Mouse (Mus musculus): ENCODE measurements around the gene Mzf1. TPM values are rescaled to one million over a fixed set of nuclear protein-coding genes. Genes with fewer than 3 reads are reported as not detected.

Gene Mzf1
- 1.4 and 2.4 TPM in 2 replicates for polyA plus RNA-seq (2012; rRNA removed; ENCODE audit: low replicate concordance)

DNA sequence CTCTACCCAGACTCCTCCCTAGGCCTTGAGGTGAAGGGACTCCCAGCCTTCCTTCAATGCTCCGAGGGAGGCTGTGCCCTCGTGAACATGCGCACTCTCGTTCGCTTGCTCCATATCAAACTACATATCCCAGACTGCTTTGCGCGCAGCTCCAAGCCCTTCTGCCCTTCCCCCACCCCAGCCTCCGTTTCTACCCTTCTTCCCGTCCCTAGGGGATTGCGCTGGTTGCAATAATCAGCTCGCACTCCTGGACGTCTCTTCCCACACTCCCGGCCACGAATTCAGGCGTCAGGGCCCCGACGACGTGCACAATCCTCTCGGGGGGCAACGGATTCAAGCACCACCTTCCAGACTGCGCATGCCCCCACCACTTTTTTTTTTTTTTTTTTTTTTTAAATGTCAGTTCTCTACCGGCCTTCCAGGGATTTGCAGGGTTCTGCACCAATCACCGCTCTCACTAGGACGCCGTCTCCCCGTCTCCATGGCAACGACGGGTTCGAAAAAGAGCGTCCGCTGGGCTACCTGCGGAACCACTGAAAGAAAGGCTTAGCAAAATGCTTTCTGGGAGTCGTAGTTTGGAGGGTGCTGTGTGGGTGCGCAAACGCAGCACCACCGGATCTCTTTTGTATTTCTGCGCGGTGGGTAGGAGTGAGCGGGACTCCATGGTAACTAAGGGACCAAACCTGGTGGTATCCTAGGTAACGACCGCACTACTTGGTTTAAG is at the start of gene Mzf1:
Gene Mzf1 (minus strand): TSS at position 478 of the 724 bp plus-strand sequence.

DNA sequence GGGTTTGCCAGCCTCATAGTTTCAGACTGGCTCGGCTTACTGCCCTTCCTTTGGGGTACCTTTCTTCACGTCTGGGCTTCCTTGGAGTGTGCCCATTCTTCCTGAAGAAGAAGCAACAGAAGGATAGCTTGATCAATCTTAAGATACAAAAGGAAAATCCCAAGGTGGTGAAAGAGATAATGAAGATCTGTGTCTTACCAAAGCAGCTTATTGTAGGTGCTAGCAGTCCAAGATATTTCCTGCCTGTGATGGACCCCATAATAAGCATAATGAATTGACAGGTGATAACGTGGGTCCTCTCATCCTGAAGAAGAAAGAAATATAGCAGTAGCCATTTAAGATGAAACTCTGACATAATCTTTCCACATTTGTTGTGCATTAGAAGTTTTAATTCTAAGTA is 40.5 kb upstream of the Mzf1 start, which contains the start of gene Vmn1r85:
Gene Vmn1r85 (minus strand): TSS at position 101 of the 400 bp plus-strand sequence.

DNA sequence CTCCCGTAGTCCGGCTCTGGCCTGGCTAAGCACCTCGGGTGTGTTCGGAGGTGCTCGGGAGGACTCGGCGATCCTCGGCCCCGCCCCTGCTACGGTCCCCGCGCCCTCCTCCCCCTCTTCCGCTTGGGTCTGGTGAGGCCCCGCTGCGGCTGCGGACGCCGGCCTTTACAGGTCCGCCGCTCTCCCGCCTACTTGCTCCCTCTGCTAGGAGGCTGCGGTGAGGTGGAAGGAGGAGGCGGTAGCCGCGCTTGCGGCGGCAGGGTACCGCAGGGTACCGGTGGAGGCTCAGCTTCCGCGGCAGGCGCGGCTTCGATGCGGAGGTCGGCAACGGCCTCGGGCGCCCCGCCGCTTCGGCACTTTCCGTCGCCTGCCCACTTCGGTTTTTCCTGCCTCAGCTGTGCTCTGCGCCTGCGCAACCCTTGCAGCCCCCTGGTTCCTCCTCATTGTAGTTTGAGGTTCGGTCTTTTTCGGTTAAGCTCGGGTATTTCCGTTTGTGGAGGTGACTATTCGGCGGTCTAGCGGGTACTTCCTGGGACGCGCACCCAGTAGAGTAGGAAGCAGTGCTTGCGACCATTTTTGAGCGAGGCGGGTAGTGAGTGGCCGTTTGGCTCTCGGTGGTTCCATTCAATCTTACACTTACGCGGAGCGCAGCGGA is 16.5 kb downstream of the Mzf1 start, which contains the start of gene Ube2m:
Gene Ube2m (minus strand): TSS at position 375 of the 655 bp plus-strand sequence.

DNA sequence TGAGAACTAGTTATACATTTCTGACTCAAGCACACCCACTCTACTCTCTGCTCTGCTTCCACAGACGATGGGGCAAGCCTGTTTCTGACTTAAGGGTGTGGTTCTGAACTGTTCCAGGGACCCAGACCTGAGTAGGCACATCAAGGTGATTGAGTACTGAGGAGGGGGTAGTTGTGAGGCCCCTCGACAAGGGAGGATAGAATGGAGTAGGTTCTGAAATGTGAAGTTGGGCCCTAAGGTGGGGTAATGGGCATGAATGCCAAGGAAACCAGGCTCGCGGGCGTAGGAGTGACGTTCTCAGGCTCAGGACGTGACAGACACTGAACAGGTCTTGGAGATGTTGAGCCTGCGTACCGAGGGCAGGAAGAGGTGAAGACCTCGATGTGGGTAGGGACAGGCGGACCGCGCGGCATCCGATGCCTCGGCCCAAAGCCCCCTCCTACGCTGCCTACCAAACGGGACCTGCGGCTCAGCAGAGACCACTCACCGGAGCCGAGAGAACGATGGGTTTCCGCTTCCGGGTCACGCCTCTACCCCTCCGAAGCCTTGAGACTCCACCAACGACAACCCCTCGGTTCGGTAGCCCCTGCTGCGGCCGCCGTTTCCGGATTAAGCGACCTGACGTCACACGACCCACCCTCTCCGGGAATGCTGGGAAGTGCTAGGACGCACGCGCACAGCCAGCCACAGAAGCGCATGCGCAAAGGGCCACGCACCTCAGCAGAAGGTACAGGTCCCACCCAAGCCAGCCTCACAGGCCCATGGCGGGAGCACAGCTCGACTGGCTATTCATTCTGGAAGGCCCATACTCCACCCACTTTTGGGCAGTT is 20.2 kb downstream of the Mzf1 start, which contains the start of gene Chmp2a:
Gene Chmp2a (minus strand): TSS at position 660 of the 830 bp plus-strand sequence.

DNA sequence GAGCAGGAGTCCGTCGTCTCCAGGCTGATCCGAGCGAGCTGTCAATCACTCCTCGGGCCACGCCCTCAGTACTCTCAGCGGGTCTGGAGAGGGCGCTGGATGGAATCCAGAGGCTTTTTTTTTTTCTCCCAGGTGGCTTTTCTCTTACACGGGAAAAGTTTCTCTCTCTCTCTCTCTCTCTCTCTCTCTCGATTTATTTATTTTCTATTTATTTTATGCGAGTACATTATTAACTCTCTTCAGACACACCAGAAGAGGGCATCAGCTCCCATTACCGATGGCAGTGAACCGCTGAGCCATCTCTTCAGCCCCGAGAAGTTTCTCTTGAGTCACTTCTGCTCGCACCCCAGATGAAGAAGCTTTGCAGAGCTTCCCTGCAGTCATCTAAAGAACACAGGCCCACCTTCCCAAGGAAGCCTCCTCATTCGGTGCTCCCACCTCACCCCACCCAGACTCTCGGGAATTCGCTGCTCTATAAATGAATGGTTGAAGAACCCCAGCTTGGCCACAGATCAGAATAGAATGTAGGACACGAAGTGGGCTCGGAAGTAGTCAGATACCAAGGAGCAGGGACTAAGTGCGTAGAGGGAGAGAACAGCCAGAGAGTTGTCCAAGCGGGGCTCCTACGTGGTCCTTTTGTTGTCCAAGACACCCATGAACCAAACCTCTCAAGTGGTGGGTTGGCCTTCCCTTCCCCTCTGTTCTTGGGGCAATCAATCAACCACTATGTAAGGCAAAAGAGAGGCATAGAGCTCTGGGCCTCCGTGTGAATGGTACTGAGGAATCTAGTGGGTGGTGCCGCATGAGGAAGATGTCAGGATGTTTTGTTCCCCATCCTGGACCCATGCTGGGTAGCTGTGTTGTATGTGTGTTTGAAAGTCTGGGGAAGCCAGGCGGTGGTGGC is 44.3 kb downstream of the Mzf1 start, which contains the start of gene Zbtb45:
Gene Zbtb45 (minus strand): TSS at position 30 of the 904 bp plus-strand sequence.

DNA sequence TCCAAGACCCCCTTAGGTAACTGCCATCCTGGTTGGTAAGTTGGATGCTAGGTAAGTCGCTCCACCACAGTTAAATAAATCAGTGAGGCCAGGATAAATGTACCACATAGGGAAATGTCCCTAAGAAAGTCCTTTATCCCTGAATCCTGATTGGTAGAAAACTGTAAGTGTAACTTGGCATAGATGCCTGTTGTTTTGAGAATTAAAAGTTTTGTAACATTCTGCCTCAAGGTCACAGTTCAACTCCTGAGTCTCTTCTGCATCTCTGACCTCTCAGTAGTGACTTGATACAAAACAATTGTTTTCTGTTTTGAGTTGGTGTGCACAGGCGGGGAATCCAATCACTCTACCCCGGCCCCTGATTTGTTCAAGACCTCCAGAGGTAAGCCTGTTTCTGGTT is 55.7 kb downstream of the Mzf1 start, which contains the start of gene Trim28:
Gene Trim28 (plus strand): TSS at position 264 of the 400 bp plus-strand sequence.

DNA sequence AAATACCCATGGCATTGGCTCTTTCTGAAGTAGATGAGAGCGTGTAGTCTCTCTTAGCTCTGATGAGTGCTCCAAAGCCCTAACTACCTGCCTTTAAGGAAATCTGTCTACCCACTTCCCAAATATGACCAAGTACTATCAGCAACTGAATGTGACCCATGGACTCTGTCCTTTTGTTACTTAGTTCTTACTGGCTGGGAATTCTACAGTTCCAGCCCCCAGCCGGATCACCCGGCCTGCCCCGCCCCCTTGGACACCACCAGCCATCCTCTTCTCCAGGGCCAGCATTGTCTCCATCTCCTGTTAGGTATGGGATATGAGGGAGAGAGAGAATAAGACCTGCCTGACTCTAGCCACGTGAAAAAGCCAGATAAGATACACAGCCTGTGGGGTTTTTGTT is 56.5 kb downstream of the Mzf1 start, which contains the start of gene Slc27a5:
Gene Slc27a5 (minus strand): TSS at position 140 of the 400 bp plus-strand sequence.

Other genes starting within 250 kb of the Mzf1 start
- 0.79 and 2.4 TPM in 2 replicates for gene Zfp329, start 235.9 kb downstream of the Mzf1 start, polyA plus RNA-seq (2012; rRNA removed; ENCODE audit: low replicate concordance)
- gene Zfp110, start 220.0 kb downstream of the Mzf1 start, polyA plus RNA-seq (2012; rRNA removed; ENCODE audit: low replicate concordance): 7.8 and 12.3 TPM in 2 replicates
- 0.56 and 1.6 TPM in 2 replicates for gene Zfp128, start 173.6 kb downstream of the Mzf1 start, polyA plus RNA-seq (2012; rRNA removed; ENCODE audit: low replicate concordance)
- 8.4 and 18.4 TPM in 2 replicates for gene Zscan22, start 156.9 kb downstream of the Mzf1 start, polyA plus RNA-seq (2012; rRNA removed; ENCODE audit: low replicate concordance)
- 2,239 and 2,291 TPM in 2 replicates for gene Rps5, start 132.5 kb downstream of the Mzf1 start, polyA plus RNA-seq (2012; rRNA removed; ENCODE audit: low replicate concordance)
- gene Rnf225, start 127.3 kb downstream of the Mzf1 start, polyA plus RNA-seq (2012; rRNA removed; ENCODE audit: low replicate concordance): 1.4 and 1.6 TPM in 2 replicates
- gene Zfp324, start 88.9 kb downstream of the Mzf1 start, polyA plus RNA-seq (2012; rRNA removed; ENCODE audit: low replicate concordance): 6.7 and 10.3 TPM in 2 replicates
- 5.9 and 6.8 TPM in 2 replicates for gene Zfp446, start 76.9 kb downstream of the Mzf1 start, polyA plus RNA-seq (2012; rRNA removed; ENCODE audit: low replicate concordance)
- 0.32 and 3.3 TPM in 2 replicates for gene Slc27a5, start 56.6 kb downstream of the Mzf1 start, polyA plus RNA-seq (2012; rRNA removed; ENCODE audit: low replicate concordance)
- 236 and 280 TPM in 2 replicates for gene Trim28, start 55.6 kb downstream of the Mzf1 start, polyA plus RNA-seq (2012; rRNA removed; ENCODE audit: low replicate concordance)
- gene Zbtb45, start 44.7 kb downstream of the Mzf1 start, polyA plus RNA-seq (2012; rRNA removed; ENCODE audit: low replicate concordance): 27.8 and 61.8 TPM in 2 replicates
- gene Chmp2a, start 20.0 kb downstream of the Mzf1 start, polyA plus RNA-seq (2012; rRNA removed; ENCODE audit: low replicate concordance): 50.6 and 56.2 TPM in 2 replicates
- 147 and 206 TPM in 2 replicates for gene Ube2m, start 16.5 kb downstream of the Mzf1 start, polyA plus RNA-seq (2012; rRNA removed; ENCODE audit: low replicate concordance)
- gene Vmn1r85, start 40.4 kb upstream of the Mzf1 start, polyA plus RNA-seq (2012; rRNA removed; ENCODE audit: low replicate concordance): not detected in 2 replicates
- not detected in 2 replicates for gene Vmn1r86, start 65.2 kb upstream of the Mzf1 start, polyA plus RNA-seq (2012; rRNA removed; ENCODE audit: low replicate concordance)
- not detected in 2 replicates for gene Vmn1r87, start 85.4 kb upstream of the Mzf1 start, polyA plus RNA-seq (2012; rRNA removed; ENCODE audit: low replicate concordance)
- not detected in 2 replicates for gene Vmn1r88, start 104.8 kb upstream of the Mzf1 start, polyA plus RNA-seq (2012; rRNA removed; ENCODE audit: low replicate concordance)
- gene Vmn1r89, start 158.3 kb upstream of the Mzf1 start, polyA plus RNA-seq (2012; rRNA removed; ENCODE audit: low replicate concordance): not detected in 2 replicates
- 4.3 and 5.7 TPM in 2 replicates for gene Lig1, start 222.5 kb upstream of the Mzf1 start, polyA plus RNA-seq (2012; rRNA removed; ENCODE audit: low replicate concordance)
- gene Zswim9, start 224.0 kb upstream of the Mzf1 start, polyA plus RNA-seq (2012; rRNA removed; ENCODE audit: low replicate concordance): 3.4 and 4.0 TPM in 2 replicates

Data from mammary gland, adult 2 months (tissue).